Mouse (Mus musculus) neural tube, embryonic 12.5 days (tissue): ENCODE data around the gene Pon2. TPM values are rescaled to one million over a fixed set of nuclear protein-coding genes. Genes with fewer than 3 reads are reported as not detected.
"Not testable (repeated sequence)": the region's sequence is repeated elsewhere in the genome, so short reads cannot be mapped to it uniquely, and the experiment has no call there.

Experiments
- ATAC-seq: fragments of 200-750 bp; cut with Nextera tagmentation; 2 replicates; pipeline ENCODE4 v1.8.0; 2017; ENCODE audit warnings: low read depth, mild to moderate bottlenecking, moderate TSS enrichment, moderate library complexity; ENCODE audit not compliant: low FRiP score
- H3K27ac ChIP-seq: fragments of 300-500 bp; sonication (generic); 2 replicates; pipeline ENCODE4 v1.5.1; 2016
- H3K27me3 ChIP-seq: fragments of 300-500 bp; sonication (generic); replicated peaks from 2 replicates; pipeline ENCODE4 v1.6.1; 2016; ENCODE audit warnings: mild to moderate bottlenecking
- H3K36me3 ChIP-seq: fragments of 300-500 bp; sonication (generic); 2 replicates; pipeline ENCODE4 v1.6.1; 2016; ENCODE audit warnings: mild to moderate bottlenecking
- H3K4me1 ChIP-seq: fragments of 300-500 bp; sonication (generic); 2 replicates; pipeline ENCODE4 v1.6.1; 2016
- H3K4me2 ChIP-seq: fragments of 300-500 bp; sonication (generic); replicated peaks from 2 replicates; pipeline ENCODE4 v1.6.1; 2016; ENCODE audit warnings: mild to moderate bottlenecking
- H3K4me3 ChIP-seq: fragments of 300-500 bp; sonication (generic); 2 replicates; pipeline ENCODE4 v1.5.1; 2016
- H3K9ac ChIP-seq: fragments of 300-500 bp; sonication (generic); 2 replicates; pipeline ENCODE4 v1.6.1; 2016; ENCODE audit warnings: mild to moderate bottlenecking
- H3K9me3 ChIP-seq: fragments of 300-500 bp; sonication (generic); 2 replicates; pipeline ENCODE4 v1.6.1; 2016; ENCODE audit warnings: mild to moderate bottlenecking
- WGBS: fragments of 180-500 bp; shearing (Covaris S2); methylation state at CpG from one replicate; pipeline ENCODE4 v1.1.7; 2016; 5-methylcytosine and 5-hydroxymethylcytosine counted together
- polyA plus RNA-seq: library from polyadenylated mRNA; unstranded; fragments of >200 nt; fragmentation: Nextera tagmentation; extraction: Ambion mirVana; gene quantifications from 2 replicates; pipeline ENCODE4 v1.2.1, GENCODE M21; 2016

The Pon2 gene
- polyA plus RNA-seq: 31.5 and 34.4 TPM in 2 replicates

DNA sequence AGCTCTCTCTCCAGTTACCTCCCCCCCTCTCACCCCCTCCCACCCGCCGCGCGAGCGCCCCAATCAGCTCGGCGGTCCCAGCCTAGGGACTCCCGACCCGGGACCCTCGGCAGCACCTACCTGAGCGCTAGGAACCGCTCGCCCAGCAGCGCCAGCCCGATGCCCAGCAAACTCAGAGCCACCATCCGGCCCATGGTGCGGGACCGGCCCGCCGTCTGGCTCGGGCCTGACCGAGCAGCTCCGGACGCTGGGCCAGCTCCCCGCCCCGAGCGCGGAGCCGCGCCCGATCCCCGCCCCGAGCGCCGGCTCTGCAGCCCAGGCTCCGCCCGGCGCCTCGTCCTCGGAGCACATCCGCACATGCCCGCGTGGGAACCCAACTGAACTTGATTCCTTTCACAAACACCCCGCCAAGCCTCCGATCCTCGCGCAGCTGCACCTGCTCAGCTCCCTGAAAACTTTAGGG lies at the start of gene Pon2:
Pon2 (minus strand) TSS at position 364 of the 463 bp plus-strand sequence.
- peaks cover 2% of the 10 kb centered on the region; the same call in 1 of the 2 replicates for H3K4me1 ChIP-seq
- H3K4me2 ChIP-seq: peak within 1 kb of the TSS; percentile 91
- 0 out of 2 replicates have a peak within 1 kb of the TSS, but pooled peaks have one; percentile 26 for H3K27ac ChIP-seq
- H3K27me3 ChIP-seq: no peaks in the 10 kb centered on the region
- peak; percentile 94 for ATAC-seq
- under 1% methylated on average over 47 of the region's 47 CpGs for WGBS
- no peaks in the 10 kb centered on the region for H3K36me3 ChIP-seq
- no peaks in the 10 kb centered on the region for H3K9me3 ChIP-seq
- peak within 1 kb of the TSS; percentile 66 for H3K4me3 ChIP-seq
- H3K9ac ChIP-seq: peak within 1 kb of the TSS; percentile 75

- no peak overlapping the region for H3K9ac ChIP-seq
- no peaks in the 10 kb centered on the region for H3K36me3 ChIP-seq
- no peaks in the 10 kb centered on the region for H3K9me3 ChIP-seq
- no peak for ATAC-seq
- no peaks in the 10 kb centered on the region for H3K27me3 ChIP-seq
- H3K4me3 ChIP-seq: no peak overlapping the region
- no peak overlapping the region for H3K27ac ChIP-seq
- H3K4me1 ChIP-seq: no peaks in the 10 kb centered on the region
- WGBS: 75% methylated on average over 6 of the region's 6 CpGs
- no peak overlapping the region for H3K4me2 ChIP-seq
These were observed 46.0 kb upstream of the Pon2 start for GRCm38 (mm10) chr6:5344255-5344654.

DNA sequence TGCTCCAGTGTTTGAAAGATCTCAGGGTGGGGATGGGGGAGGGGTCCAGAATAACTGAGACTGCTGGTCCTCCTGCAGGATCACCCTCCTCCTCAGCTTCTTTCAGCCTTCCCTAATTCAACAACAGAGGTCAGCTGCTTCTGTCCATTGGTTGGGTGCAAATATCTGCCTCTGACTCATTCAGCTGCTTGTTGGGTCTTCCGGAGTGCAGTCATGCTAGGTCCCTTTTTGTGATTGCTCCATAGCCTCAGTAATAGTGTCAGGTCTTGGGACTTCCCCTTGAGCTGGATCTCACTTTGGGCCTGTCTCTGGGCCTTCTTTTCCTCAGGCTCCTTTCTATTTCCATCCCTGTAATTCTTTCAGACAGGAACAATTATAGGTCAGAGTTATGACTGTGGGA lies 41.0 kb upstream of the Pon2 start:
- H3K4me2 ChIP-seq, H3K4me3 ChIP-seq, H3K27ac ChIP-seq, H3K4me1 ChIP-seq, H3K27me3 ChIP-seq, H3K9me3 ChIP-seq, H3K36me3 ChIP-seq, H3K9ac ChIP-seq, ATAC-seq: not testable (repeated sequence)
- WGBS: 93% methylated on average over 1 of the region's 1 CpGs

DNA sequence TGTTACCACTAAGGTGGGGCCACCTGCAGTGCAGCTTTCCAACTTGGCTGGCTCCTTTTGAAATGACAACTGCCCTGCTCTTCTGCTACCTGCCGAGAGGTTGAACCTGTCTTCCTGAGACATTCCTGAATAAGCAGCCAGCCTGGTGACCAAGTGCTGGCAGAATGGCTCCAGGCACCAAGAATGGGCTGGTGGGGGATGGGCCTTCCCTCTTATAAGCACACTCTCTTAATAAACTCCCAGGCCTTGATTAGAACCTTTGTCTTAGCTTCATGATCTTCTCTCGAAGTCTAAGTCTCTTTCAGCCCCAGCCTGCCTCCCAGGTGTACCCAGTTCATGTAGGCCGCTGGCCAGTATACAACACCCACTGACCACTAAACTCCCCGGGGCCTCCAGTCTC lies 40.5 kb upstream of the Pon2 start:
- WGBS: 90% methylated on average over 4 of the region's 4 CpGs
- not testable (repeated sequence) for H3K4me1 ChIP-seq, H3K9ac ChIP-seq, H3K27ac ChIP-seq, H3K4me2 ChIP-seq, H3K4me3 ChIP-seq, H3K27me3 ChIP-seq, ATAC-seq, H3K36me3 ChIP-seq, H3K9me3 ChIP-seq

DNA sequence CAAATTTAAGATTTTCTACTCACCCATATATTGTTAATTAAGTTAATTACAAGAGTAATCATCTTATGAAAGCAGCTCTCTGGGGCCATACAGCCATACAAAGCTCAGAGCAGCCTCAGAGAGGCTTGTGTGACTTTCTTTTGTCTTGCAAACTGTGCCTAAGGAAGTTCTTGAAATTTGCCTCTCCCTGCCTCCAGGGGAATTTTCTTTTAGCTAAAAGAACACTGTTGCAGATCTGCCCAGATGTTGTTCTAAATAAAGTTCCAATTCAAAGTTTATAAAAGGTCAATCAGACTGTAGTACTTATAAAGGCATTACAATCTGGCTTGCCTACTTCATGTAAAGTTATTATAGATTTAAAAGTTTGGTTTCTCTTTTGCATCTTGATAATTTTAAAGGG lies 37.8 kb upstream of the Pon2 start:
- H3K9me3 ChIP-seq, ATAC-seq, H3K4me3 ChIP-seq, H3K27ac ChIP-seq, H3K27me3 ChIP-seq, H3K4me2 ChIP-seq, H3K9ac ChIP-seq, H3K4me1 ChIP-seq, H3K36me3 ChIP-seq: not testable (repeated sequence)

DNA sequence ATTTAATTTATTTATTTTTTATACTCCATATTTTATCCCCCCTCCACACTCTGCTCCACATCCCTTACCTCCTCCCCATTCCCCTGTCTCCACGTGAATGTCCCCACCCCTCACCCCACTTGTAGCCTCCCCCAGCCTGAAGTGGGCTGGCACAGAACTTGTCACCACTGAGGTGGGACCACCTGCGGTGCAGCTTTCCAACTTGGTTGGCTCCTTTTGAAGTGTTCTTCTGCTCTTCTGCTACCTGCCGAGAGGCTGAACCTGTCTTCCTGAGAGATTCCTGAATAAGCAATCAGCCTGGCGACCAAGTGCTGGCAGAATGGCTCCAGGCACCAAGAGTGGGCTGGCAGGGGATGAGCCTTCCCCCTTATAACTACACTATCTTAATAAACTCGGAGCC lies 35.8 kb upstream of the Pon2 start:
- no peak overlapping the region for H3K9ac ChIP-seq
- H3K4me2 ChIP-seq: no peak overlapping the region
- ATAC-seq: no peak
- H3K36me3 ChIP-seq: no peaks in the 10 kb centered on the region
- H3K4me1 ChIP-seq: no peaks in the 10 kb centered on the region
- WGBS: 51% methylated on average over 5 of the region's 5 CpGs
- H3K9me3 ChIP-seq: no peaks in the 10 kb centered on the region
- no peaks in the 10 kb centered on the region for H3K27me3 ChIP-seq
- no peak overlapping the region for H3K27ac ChIP-seq
- no peak overlapping the region for H3K4me3 ChIP-seq

- WGBS: 69% methylated on average over 3 of the region's 3 CpGs
- no peak for ATAC-seq
- H3K9me3 ChIP-seq: no peaks in the 10 kb centered on the region
These were observed 34.4 kb upstream of the Pon2 start for GRCm38 (mm10) chr6:5332560-5333150.

GRCm38 (mm10) chr6:5325122-5325521 lies 26.9 kb upstream of the Pon2 start:
- no peaks in the 10 kb centered on the region for H3K27me3 ChIP-seq
- no peak overlapping the region for H3K4me3 ChIP-seq
- no peak for ATAC-seq
- no peaks in the 10 kb centered on the region for H3K36me3 ChIP-seq
- no peaks in the 10 kb centered on the region for H3K4me1 ChIP-seq
- H3K4me2 ChIP-seq: no peak overlapping the region
- no peak overlapping the region for H3K27ac ChIP-seq
- peaks cover 8% of the 10 kb centered on the region; the same call in 1 of the 2 replicates for H3K9me3 ChIP-seq
- H3K9ac ChIP-seq: no peak overlapping the region
- WGBS: 59% methylated on average over 2 of the region's 2 CpGs

More at GRCm38 (mm10) chr6:5332560-5333150, 34.4 kb upstream of the Pon2 start:
- Histone ChIP-seq H3K9ac (no peak overlapping the region), H3K4me1 (no peaks in the 10 kb centered on the region), H3K27ac (no peak overlapping the region), H3K27me3 (no peaks in the 10 kb centered on the region), H3K4me2 (no peak overlapping the region), H3K4me3 (no peak overlapping the region), H3K36me3 (no peaks in the 10 kb centered on the region)

- WGBS: 95% methylated on average over 6 of the region's 6 CpGs
- not testable (repeated sequence) for ATAC-seq
These were observed 25.8 kb upstream of the Pon2 start for GRCm38 (mm10) chr6:5324101-5324500.

GRCm38 (mm10) chr6:5316630-5317029 lies 18.4 kb upstream of the Pon2 start:
- no peaks in the 10 kb centered on the region for H3K4me1 ChIP-seq
- no peaks in the 10 kb centered on the region for H3K36me3 ChIP-seq
- no peak overlapping the region for H3K27ac ChIP-seq
- ATAC-seq: no peak
- H3K4me2 ChIP-seq: no peak overlapping the region
- H3K27me3 ChIP-seq: no peaks in the 10 kb centered on the region
- WGBS: 92% methylated on average over 9 of the region's 9 CpGs
- no peaks in the 10 kb centered on the region for H3K9me3 ChIP-seq
- no peak overlapping the region for H3K4me3 ChIP-seq
- H3K9ac ChIP-seq: no peak overlapping the region

More at GRCm38 (mm10) chr6:5324101-5324500, 25.8 kb upstream of the Pon2 start:
- not testable (repeated sequence) for H3K27ac ChIP-seq, H3K27me3 ChIP-seq, H3K4me2 ChIP-seq, H3K9me3 ChIP-seq, H3K36me3 ChIP-seq, H3K9ac ChIP-seq, H3K4me3 ChIP-seq, H3K4me1 ChIP-seq

- Histone ChIP-seq H3K27ac (no peak overlapping the region), H3K4me2 (no peak overlapping the region), H3K4me3 (no peak overlapping the region), H3K27me3 (no peaks in the 10 kb centered on the region), H3K9me3 (no peaks in the 10 kb centered on the region), H3K36me3 (no peaks in the 10 kb centered on the region), H3K9ac (no peak overlapping the region), H3K4me1 (no peaks in the 10 kb centered on the region)
- WGBS: 79% methylated on average over 3 of the region's 3 CpGs
- no peak for ATAC-seq
These were observed 17.0 kb upstream of the Pon2 start for GRCm38 (mm10) chr6:5315053-5315759.

DNA sequence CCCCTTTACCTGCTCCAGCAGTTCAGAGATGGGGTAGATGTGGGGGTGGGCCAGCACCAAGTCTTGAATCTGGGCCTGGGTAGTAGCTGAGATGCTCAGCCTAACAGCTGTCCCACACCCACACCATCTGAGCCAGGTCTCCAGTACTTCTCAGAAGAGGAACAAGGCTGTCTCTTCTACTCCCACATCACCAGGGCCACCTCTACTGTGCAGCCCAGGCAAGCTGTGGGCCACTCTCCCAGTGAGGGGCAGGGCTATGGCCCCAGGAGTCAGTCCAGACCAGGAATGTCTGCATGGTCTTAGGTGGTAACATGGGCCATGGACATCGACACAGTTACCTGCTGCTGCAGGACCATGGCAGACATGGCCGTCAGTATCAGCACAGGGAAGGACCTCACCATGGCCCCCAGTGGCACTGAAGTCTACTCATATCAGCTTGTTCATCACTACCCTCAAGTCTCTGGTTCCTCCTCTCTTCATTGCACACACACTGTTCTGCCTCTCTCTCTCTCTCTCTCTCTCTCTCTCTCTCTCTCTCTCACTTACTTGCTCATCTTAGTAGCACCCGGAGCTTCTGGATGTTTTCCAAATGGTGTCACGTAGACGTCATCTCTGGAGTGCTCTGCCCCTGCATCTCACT lies 15.8 kb upstream of the Pon2 start:
- Histone ChIP-seq H3K27ac (no peak overlapping the region), H3K4me1 (no peaks in the 10 kb centered on the region), H3K4me2 (no peak overlapping the region), H3K9ac (no peak overlapping the region), H3K9me3 (no peaks in the 10 kb centered on the region), H3K36me3 (no peaks in the 10 kb centered on the region), H3K4me3 (no peak overlapping the region), H3K27me3 (no peaks in the 10 kb centered on the region)
- no peak for ATAC-seq
- 91% methylated on average over 5 of the region's 5 CpGs for WGBS
